Mouse (Mus musculus): ENCODE results near the gene Gm10570. TPM values are rescaled to one million over a fixed set of nuclear protein-coding genes. Genes with fewer than 3 reads are reported as not detected.
A peak's percentile ranks its signal among the peaks of the same experiment; 100 is the strongest.

Gm10570 gene
- total and polyA plus RNA-seq, 2 experiments from 2014 or later: 1.9 TPM; not detected in 1

DNA sequence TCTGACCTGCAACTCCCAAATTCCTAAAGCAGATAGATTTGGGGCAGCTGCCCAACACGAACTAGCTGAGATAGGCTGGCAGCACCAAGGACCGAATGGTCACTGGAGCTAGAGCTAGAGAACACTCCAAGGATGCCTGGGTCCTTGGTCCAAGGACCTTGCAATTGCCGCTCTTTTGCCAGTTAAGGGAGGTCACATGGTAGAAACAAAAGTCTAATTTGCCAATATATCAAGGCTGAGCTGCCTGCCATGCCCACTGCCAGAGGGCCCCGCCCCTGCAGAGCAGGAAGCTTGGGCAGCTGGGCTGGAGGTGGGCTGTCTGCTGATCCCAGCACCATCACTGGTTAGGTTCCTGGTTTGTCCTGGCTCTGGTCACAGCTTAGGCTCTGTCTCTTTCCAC is 5.1 kb upstream of the Gm10570 start:
- ATAC-seq (ENCODE audit: low FRiP score) (no peak), DNase-seq (ENCODE audit: low spot score) (no peak)
- Histone ChIP-seq H3K4me2 (ENCODE audit: low read depth, low read length, poor library complexity, severe bottlenecking) (no peak overlapping the region), H3K4me3 (ENCODE audit: low read depth, low read length) (no peak overlapping the region), H3K9ac (replicated peaks; ENCODE audit: low read length, poor library complexity, severe bottlenecking) (no peak overlapping the region), H3K36me3 (ENCODE audit: insufficient read depth, low read length) (peaks cover 30% of the 10 kb centered on the region), H3K9me3 (ENCODE audit: low read length) (no peaks in the 10 kb centered on the region), H3K27me3 (ENCODE audit: insufficient read depth, low read length) (no peaks in the 10 kb centered on the region), H3K4me1 (ENCODE audit: insufficient read depth, low read length) (0 out of 2 replicates have a peak, but pooled peaks cover 7% of the 10 kb centered on the region), H3K27ac (ENCODE audit: low read depth, low read length) (no peak overlapping the region)
- no peak for TF ChIP-seq CTCF (IDR thresholded peaks at IDR 0.05)
- 94% methylated on average over 4 of the region's 4 CpGs for WGBS

DNA sequence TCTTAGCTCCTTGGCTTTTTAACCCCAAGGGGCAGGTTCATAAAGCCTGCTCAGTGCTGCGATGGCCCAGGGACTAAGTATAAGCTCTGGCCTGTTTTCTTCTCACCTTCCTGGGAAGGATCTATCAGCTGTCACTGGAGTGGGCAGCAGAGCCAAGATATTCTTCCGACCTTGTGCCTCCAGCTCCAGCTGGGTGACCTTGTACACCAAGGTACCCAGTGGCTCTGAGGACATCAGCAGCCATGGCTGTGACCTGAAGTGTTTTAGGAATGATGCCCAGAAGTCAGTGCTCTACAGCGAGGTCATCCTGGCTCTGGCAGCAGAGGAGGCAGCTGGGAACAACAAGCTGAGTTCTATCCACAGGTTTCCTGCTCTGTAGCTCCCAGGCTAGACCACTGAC is 4.1 kb upstream of the Gm10570 start:
- DNase-seq (ENCODE audit: low spot score) (no peak), ATAC-seq (ENCODE audit: low FRiP score) (no peak)
- H3K27me3 ChIP-seq (ENCODE audit: insufficient read depth, low read length): no peaks in the 10 kb centered on the region
- no peak overlapping the region for H3K9ac ChIP-seq (replicated peaks; ENCODE audit: low read length, poor library complexity, severe bottlenecking)
- H3K4me1 ChIP-seq (ENCODE audit: insufficient read depth, low read length): 0 out of 2 replicates have a peak, but pooled peaks cover 7% of the 10 kb centered on the region
- H3K27ac ChIP-seq (ENCODE audit: low read depth, low read length): no peak overlapping the region
- no peak overlapping the region for H3K4me3 ChIP-seq (ENCODE audit: low read depth, low read length)
- no peaks in the 10 kb centered on the region for H3K9me3 ChIP-seq (ENCODE audit: low read length)
- no peak for TF ChIP-seq CTCF (IDR thresholded peaks at IDR 0.05)
- peaks cover 21% of the 10 kb centered on the region for H3K36me3 ChIP-seq (ENCODE audit: insufficient read depth, low read length)
- 92% methylated on average over 3 of the region's 3 CpGs for WGBS
- H3K4me2 ChIP-seq (ENCODE audit: low read depth, low read length, poor library complexity, severe bottlenecking): no peak overlapping the region

GRCm38 (mm10) chr4:130309254-130309653 is 780 bp upstream of the Gm10570 start:
- ATAC-seq (ENCODE audit: low FRiP score) (no peak), DNase-seq (ENCODE audit: low spot score) (no peak)
- Histone ChIP-seq H3K36me3 (ENCODE audit: insufficient read depth, low read length) (peaks cover 12% of the 10 kb centered on the region), H3K9me3 (ENCODE audit: low read length) (no peaks in the 10 kb centered on the region), H3K4me2 (ENCODE audit: low read depth, low read length, poor library complexity, severe bottlenecking) (peak overlapping the region; percentile 73), H3K9ac (replicated peaks; ENCODE audit: low read length, poor library complexity, severe bottlenecking) (peak overlapping the region; percentile 66), H3K27me3 (ENCODE audit: insufficient read depth, low read length) (0 out of 2 replicates have a peak, but pooled peaks cover 3% of the 10 kb centered on the region), H3K27ac (ENCODE audit: low read depth, low read length) (peak overlapping the region; percentile 82), H3K4me3 (ENCODE audit: low read depth, low read length) (peak overlapping the region; percentile 50), H3K4me1 (ENCODE audit: insufficient read depth, low read length) (0 out of 2 replicates have a peak, but pooled peaks cover 17% of the 10 kb centered on the region)
- TF ChIP-seq CTCF (IDR thresholded peaks at IDR 0.05): no peak
- WGBS: 39% methylated on average over 8 of the region's 8 CpGs

DNA sequence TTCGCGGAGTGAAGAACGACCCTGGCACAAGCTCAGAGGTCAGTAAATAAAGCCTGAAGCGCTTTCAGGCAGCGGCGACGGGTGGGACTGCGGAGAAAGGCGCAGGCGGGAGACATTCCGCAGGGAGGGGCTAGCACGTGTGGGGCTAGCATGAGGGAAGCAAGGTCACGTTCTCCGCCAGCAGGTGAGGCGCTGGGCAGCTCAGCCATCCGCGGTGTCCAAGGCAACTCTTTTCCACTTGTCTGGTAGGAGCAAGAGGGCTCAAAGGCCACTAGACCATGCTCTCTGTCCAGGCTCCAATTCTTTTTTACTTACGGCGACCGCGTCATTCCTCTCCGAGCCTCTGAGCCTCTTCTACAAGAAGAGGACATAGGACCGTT is 633 bp downstream of the Gm10570 start:
- ATAC-seq (ENCODE audit: low FRiP score): peak; percentile 63; the same call in 1 of the 2 replicates
- Histone ChIP-seq H3K4me3 (ENCODE audit: low read depth, low read length) (peak overlapping the region; percentile 50), H3K9ac (replicated peaks; ENCODE audit: low read length, poor library complexity, severe bottlenecking) (peak overlapping the region; percentile 66), H3K4me2 (ENCODE audit: low read depth, low read length, poor library complexity, severe bottlenecking) (peak overlapping the region; percentile 73), H3K27ac (ENCODE audit: low read depth, low read length) (peak overlapping the region; percentile 82), H3K4me1 (ENCODE audit: insufficient read depth, low read length) (0 out of 2 replicates have a peak, but pooled peaks cover 17% of the 10 kb centered on the region), H3K36me3 (ENCODE audit: insufficient read depth, low read length) (peaks cover 3% of the 10 kb centered on the region; the same call in 1 of the 2 replicates), H3K27me3 (ENCODE audit: insufficient read depth, low read length) (0 out of 2 replicates have a peak, but pooled peaks cover 3% of the 10 kb centered on the region), H3K9me3 (ENCODE audit: low read length) (no peaks in the 10 kb centered on the region)
- no peak; the same call in 1 of the 2 replicates for TF ChIP-seq CTCF (IDR thresholded peaks at IDR 0.05)
- WGBS: under 1% methylated on average over 23 of the region's 23 CpGs
- no peak for DNase-seq (ENCODE audit: low spot score)

DNA sequence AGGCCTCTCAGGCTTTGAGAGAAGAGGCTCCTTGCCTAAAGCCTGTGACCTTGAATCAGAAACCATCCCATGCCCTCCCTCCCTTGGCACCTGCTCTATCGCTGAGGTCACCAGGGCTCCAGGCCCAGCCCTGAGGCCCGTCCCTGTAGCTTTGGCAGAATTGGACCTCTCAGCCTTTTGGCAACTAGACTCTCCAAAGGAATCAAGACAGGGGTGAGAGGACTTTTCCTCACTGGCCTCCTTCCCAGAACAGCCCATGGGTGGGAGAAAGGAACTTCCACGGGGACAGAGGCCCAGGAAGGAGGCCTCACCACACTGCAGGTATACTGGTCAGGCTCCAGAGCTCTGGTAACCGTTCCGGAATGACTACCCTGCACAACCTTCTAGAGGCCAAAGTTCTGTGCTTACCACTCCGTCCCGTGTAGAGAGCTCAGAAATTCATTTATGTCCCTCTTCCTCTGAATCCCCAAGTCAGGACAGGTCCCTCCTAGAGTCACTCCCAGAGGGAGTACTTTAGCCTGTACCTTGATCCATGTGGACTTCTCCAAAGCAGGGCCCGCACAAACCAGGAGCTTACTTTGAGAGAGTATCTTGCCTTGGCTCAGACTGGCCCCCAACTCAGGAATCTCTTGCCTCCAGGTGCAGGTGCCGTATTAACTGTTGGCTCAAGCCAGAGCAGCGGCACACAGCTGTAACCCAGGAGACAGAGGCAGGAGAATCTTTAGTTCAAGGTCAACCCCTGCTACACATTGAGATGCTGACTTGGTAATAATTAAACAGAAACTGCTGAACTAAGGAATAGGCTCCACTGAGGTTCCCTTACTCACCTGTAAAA is 1.5 kb downstream of the Gm10570 start:
- Histone ChIP-seq H3K36me3 (ENCODE audit: insufficient read depth, low read length) (no peaks in the 10 kb centered on the region), H3K4me1 (ENCODE audit: insufficient read depth, low read length) (0 out of 2 replicates have a peak, but pooled peaks cover 17% of the 10 kb centered on the region), H3K27ac (ENCODE audit: low read depth, low read length) (no peak overlapping the region), H3K9ac (replicated peaks; ENCODE audit: low read length, poor library complexity, severe bottlenecking) (no peak overlapping the region), H3K4me2 (ENCODE audit: low read depth, low read length, poor library complexity, severe bottlenecking) (peak overlapping the region; percentile 73), H3K9me3 (ENCODE audit: low read length) (no peaks in the 10 kb centered on the region), H3K27me3 (ENCODE audit: insufficient read depth, low read length) (0 out of 2 replicates have a peak, but pooled peaks cover 3% of the 10 kb centered on the region), H3K4me3 (ENCODE audit: low read depth, low read length) (peak overlapping the region; percentile 50; the same call in 1 of the 2 replicates)
- no peak for DNase-seq (ENCODE audit: low spot score)
- WGBS: 77% methylated on average over 10 of the region's 10 CpGs
- no peak for TF ChIP-seq CTCF (IDR thresholded peaks at IDR 0.05)
- no peak for ATAC-seq (ENCODE audit: low FRiP score)

- no peaks in the 10 kb centered on the region for H3K36me3 ChIP-seq (ENCODE audit: insufficient read depth, low read length)
- H3K4me2 ChIP-seq (ENCODE audit: low read depth, low read length, poor library complexity, severe bottlenecking): no peak overlapping the region
- TF ChIP-seq CTCF (IDR thresholded peaks at IDR 0.05): no peak
- 0 out of 2 replicates have a peak overlapping the region, but pooled peaks have one; percentile 3 for H3K9ac ChIP-seq (replicated peaks; ENCODE audit: low read length, poor library complexity, severe bottlenecking)
- no peak overlapping the region for H3K27ac ChIP-seq (ENCODE audit: low read depth, low read length)
- 0 out of 2 replicates have a peak, but pooled peaks cover 10% of the 10 kb centered on the region for H3K4me1 ChIP-seq (ENCODE audit: insufficient read depth, low read length)
- DNase-seq (ENCODE audit: low spot score) (no peak), ATAC-seq (ENCODE audit: low FRiP score) (no peak)
- 0 out of 2 replicates have a peak, but pooled peaks cover 3% of the 10 kb centered on the region for H3K27me3 ChIP-seq (ENCODE audit: insufficient read depth, low read length)
- no peak overlapping the region for H3K4me3 ChIP-seq (ENCODE audit: low read depth, low read length)
- WGBS: 24% methylated on average over 3 of the region's 3 CpGs
- H3K9me3 ChIP-seq (ENCODE audit: low read length): no peaks in the 10 kb centered on the region
Observed at GRCm38 (mm10) chr4:130304746-130305145, 3.7 kb downstream of the Gm10570 start.

All from midbrain, postnatal 0 days (tissue).